Mouse (Mus musculus): ENCODE measurements around the gene Tnfrsf11a. TPM values are rescaled to one million over a fixed set of nuclear protein-coding genes. Genes with fewer than 3 reads are reported as not detected.

The Tnfrsf11a gene
- polyA plus RNA-seq, 1 experiment from 2014 or later: 7.2 TPM

DNA sequence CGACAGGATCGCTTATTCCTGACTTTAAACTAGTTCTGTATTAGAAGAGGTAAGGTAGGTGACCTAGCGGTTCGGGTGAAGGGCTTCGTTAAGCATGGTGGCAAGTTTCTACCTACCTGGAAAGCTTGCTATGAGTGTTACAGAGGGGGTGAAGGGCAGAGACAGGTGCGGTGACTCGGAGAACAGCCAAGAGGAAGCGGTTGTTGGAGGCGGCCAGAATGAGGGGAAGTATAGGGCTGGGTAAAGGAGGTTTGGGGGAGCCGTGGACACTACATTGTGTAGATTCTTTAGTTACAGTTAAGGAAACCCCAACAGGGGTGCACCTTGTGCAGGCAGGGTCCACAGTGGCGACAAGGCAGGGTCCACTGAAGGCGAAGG, 450 bp upstream of the Tnfrsf11a start:
- Histone ChIP-seq H3K4me2 (ENCODE audit: low read length) (peak overlapping the region; percentile 90), H3K4me3 (ENCODE audit: low read depth, low read length) (peak overlapping the region; percentile 70), H3K36me3 (ENCODE audit: control insufficient read depth, insufficient read depth, low read length) (no peaks in the 10 kb centered on the region), H3K9ac (ENCODE audit: low read length) (no peak overlapping the region; the same call in 1 of the 2 replicates), H3K4me1 (replicated peaks; ENCODE audit: control insufficient read depth, insufficient read depth, low read length) (0 out of 2 replicates have a peak, but pooled peaks cover 4% of the 10 kb centered on the region), H3K27ac (ENCODE audit: low read depth) (no peak overlapping the region), H3K9me3 (ENCODE audit: control insufficient read depth, low read length) (no peaks in the 10 kb centered on the region), H3K27me3 (replicated peaks; ENCODE audit: control insufficient read depth, insufficient read depth, low read length) (peaks cover 10% of the 10 kb centered on the region)
- 39% methylated on average over 12 of the region's 12 CpGs for WGBS
- ATAC-seq (replicated peaks; ENCODE audit: low FRiP score, low TSS enrichment, low read depth): peak; percentile 4; the same call in 1 of the 2 replicates
- no peak for DNase-seq (ENCODE audit: low spot score)

GRCm38 (mm10) chr1:105781391-105782146, 1.1 kb downstream of the Tnfrsf11a start:
- H3K9ac ChIP-seq (ENCODE audit: low read length): peak overlapping the region; percentile 16; the same call in 1 of the 2 replicates
- ATAC-seq (replicated peaks; ENCODE audit: low FRiP score, low TSS enrichment, low read depth): no peak
- peaks cover 10% of the 10 kb centered on the region for H3K27me3 ChIP-seq (replicated peaks; ENCODE audit: control insufficient read depth, insufficient read depth, low read length)
- H3K4me3 ChIP-seq (ENCODE audit: low read depth, low read length): peak overlapping the region; percentile 70
- WGBS: 34% methylated on average over 12 of the region's 12 CpGs
- peak overlapping the region; percentile 90 for H3K4me2 ChIP-seq (ENCODE audit: low read length)
- no peaks in the 10 kb centered on the region for H3K36me3 ChIP-seq (ENCODE audit: control insufficient read depth, insufficient read depth, low read length)
- H3K27ac ChIP-seq (ENCODE audit: low read depth): no peak overlapping the region
- H3K4me1 ChIP-seq (replicated peaks; ENCODE audit: control insufficient read depth, insufficient read depth, low read length): peaks cover 14% of the 10 kb centered on the region; the same call in 1 of the 2 replicates
- peak; percentile 56 for DNase-seq (ENCODE audit: low spot score)
- no peaks in the 10 kb centered on the region for H3K9me3 ChIP-seq (ENCODE audit: control insufficient read depth, low read length)

GRCm38 (mm10) chr1:105784257-105785016, 3.9 kb downstream of the Tnfrsf11a start:
- Histone ChIP-seq H3K27ac (ENCODE audit: low read depth) (peak overlapping the region; percentile 78), H3K9me3 (ENCODE audit: control insufficient read depth, low read length) (no peaks in the 10 kb centered on the region), H3K4me1 (replicated peaks; ENCODE audit: control insufficient read depth, insufficient read depth, low read length) (peaks cover 14% of the 10 kb centered on the region; the same call in 1 of the 2 replicates), H3K36me3 (ENCODE audit: control insufficient read depth, insufficient read depth, low read length) (no peaks in the 10 kb centered on the region), H3K4me3 (ENCODE audit: low read depth, low read length) (no peak overlapping the region), H3K27me3 (replicated peaks; ENCODE audit: control insufficient read depth, insufficient read depth, low read length) (peaks cover 8% of the 10 kb centered on the region), H3K4me2 (ENCODE audit: low read length) (peak overlapping the region; percentile 30; the same call in 1 of the 2 replicates), H3K9ac (ENCODE audit: low read length) (no peak overlapping the region)
- DNase-seq (ENCODE audit: low spot score) (peak; percentile 68), ATAC-seq (replicated peaks; ENCODE audit: low FRiP score, low TSS enrichment, low read depth) (peak; percentile 33)
- 41% methylated on average over 5 of the region's 5 CpGs for WGBS

DNA sequence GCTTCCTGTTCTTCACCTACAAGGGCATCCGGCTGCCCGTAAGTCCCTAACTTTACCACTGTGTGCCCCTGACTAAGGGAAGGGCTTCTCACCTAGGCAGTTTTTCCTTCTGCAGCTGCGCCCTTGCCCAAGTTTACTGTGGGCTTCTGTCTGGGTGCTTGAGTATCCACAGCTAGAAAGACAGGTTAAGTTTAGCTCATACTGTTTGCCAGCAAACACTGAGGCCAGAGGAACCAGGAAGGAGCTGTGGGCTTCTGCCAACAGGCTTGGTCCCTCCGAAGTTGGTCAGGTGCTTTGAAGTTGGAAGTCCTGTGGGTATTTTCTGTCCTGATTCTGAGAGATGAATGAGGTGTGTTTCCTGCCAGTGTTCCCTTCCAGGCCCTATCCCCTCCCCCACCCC, 4.6 kb downstream of the Tnfrsf11a start:
- Histone ChIP-seq H3K27me3 (replicated peaks; ENCODE audit: control insufficient read depth, insufficient read depth, low read length) (peaks cover 2% of the 10 kb centered on the region), H3K4me1 (replicated peaks; ENCODE audit: control insufficient read depth, insufficient read depth, low read length) (peaks cover 14% of the 10 kb centered on the region; the same call in 1 of the 2 replicates), H3K4me2 (ENCODE audit: low read length) (peak overlapping the region; percentile 30), H3K9ac (ENCODE audit: low read length) (no peak overlapping the region), H3K9me3 (ENCODE audit: control insufficient read depth, low read length) (no peaks in the 10 kb centered on the region), H3K27ac (ENCODE audit: low read depth) (peak overlapping the region; percentile 78), H3K4me3 (ENCODE audit: low read depth, low read length) (no peak overlapping the region), H3K36me3 (ENCODE audit: control insufficient read depth, insufficient read depth, low read length) (no peaks in the 10 kb centered on the region)
- 62% methylated on average over 4 of the region's 4 CpGs for WGBS
- no peak for DNase-seq (ENCODE audit: low spot score)
- ATAC-seq (replicated peaks; ENCODE audit: low FRiP score, low TSS enrichment, low read depth): no peak

GRCm38 (mm10) chr1:105786731-105787357, 6.3 kb downstream of the Tnfrsf11a start:
- Histone ChIP-seq H3K36me3 (ENCODE audit: control insufficient read depth, insufficient read depth, low read length) (no peaks in the 10 kb centered on the region), H3K27me3 (replicated peaks; ENCODE audit: control insufficient read depth, insufficient read depth, low read length) (no peaks in the 10 kb centered on the region), H3K4me2 (ENCODE audit: low read length) (no peak overlapping the region), H3K4me3 (ENCODE audit: low read depth, low read length) (no peak overlapping the region), H3K27ac (ENCODE audit: low read depth) (peak overlapping the region; percentile 11; the same call in 1 of the 2 replicates), H3K9ac (ENCODE audit: low read length) (no peak overlapping the region), H3K9me3 (ENCODE audit: control insufficient read depth, low read length) (no peaks in the 10 kb centered on the region), H3K4me1 (replicated peaks; ENCODE audit: control insufficient read depth, insufficient read depth, low read length) (peaks cover 14% of the 10 kb centered on the region; the same call in 1 of the 2 replicates)
- DNase-seq (ENCODE audit: low spot score): no peak
- no peak for ATAC-seq (replicated peaks; ENCODE audit: low FRiP score, low TSS enrichment, low read depth)
- WGBS: 58% methylated on average over 6 of the region's 6 CpGs

DNA sequence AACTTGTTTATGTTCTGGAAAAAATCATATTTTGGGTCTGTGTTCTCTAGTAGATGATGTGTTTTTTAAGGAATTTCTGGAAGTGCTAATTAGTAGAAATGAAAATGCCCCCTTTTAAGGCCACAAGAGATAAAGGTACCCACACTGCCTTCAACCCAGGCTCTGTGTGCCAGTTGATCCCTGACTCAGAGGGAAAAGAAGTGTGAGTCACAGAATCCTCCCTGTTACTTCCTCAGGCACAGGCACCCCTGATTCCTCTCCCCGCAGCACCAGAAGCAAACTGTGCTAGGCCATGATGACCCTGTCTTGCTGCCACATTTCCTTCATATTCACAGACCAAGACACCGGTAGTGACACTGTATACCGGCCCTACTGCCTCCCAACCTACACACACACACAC, 9.6 kb downstream of the Tnfrsf11a start:
- H3K4me2 ChIP-seq (ENCODE audit: low read length): no peak overlapping the region
- H3K4me1 ChIP-seq (replicated peaks; ENCODE audit: control insufficient read depth, insufficient read depth, low read length): peaks cover 10% of the 10 kb centered on the region; the same call in 1 of the 2 replicates
- H3K4me3 ChIP-seq (ENCODE audit: low read depth, low read length): no peak overlapping the region
- no peak for ATAC-seq (replicated peaks; ENCODE audit: low FRiP score, low TSS enrichment, low read depth)
- no peak overlapping the region for H3K9ac ChIP-seq (ENCODE audit: low read length)
- H3K27me3 ChIP-seq (replicated peaks; ENCODE audit: control insufficient read depth, insufficient read depth, low read length): no peaks in the 10 kb centered on the region
- H3K9me3 ChIP-seq (ENCODE audit: control insufficient read depth, low read length): no peaks in the 10 kb centered on the region
- 84% methylated on average over 3 of the region's 3 CpGs for WGBS
- no peaks in the 10 kb centered on the region for H3K36me3 ChIP-seq (ENCODE audit: control insufficient read depth, insufficient read depth, low read length)
- DNase-seq (ENCODE audit: low spot score): no peak
- no peak overlapping the region for H3K27ac ChIP-seq (ENCODE audit: low read depth)

DNA sequence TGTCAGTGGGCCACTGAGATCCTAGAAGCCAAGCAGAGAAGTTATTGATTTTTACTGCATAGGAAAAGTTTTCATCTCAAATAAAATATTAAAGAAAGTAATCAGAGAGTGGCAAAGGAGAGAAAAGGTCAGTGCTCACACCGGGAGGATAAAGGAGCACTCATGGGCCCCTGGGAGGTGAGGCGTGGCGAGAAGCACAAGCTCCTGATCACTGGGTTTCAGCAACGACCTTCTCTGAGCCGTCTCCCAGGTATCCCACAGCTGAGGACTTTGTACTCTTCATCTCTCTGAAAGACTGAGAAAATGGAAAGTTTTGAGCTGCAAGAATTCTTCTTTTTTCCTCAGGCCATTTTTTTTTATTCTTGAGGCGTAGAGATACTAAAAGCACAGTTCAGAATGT, 14.2 kb downstream of the Tnfrsf11a start:
- Histone ChIP-seq H3K4me3 (ENCODE audit: low read depth, low read length) (no peak overlapping the region), H3K4me1 (replicated peaks; ENCODE audit: control insufficient read depth, insufficient read depth, low read length) (no peaks in the 10 kb centered on the region), H3K27me3 (replicated peaks; ENCODE audit: control insufficient read depth, insufficient read depth, low read length) (no peaks in the 10 kb centered on the region), H3K9ac (ENCODE audit: low read length) (no peak overlapping the region), H3K4me2 (ENCODE audit: low read length) (no peak overlapping the region), H3K27ac (ENCODE audit: low read depth) (no peak overlapping the region), H3K9me3 (ENCODE audit: control insufficient read depth, low read length) (0 out of 2 replicates have a peak, but pooled peaks cover 4% of the 10 kb centered on the region), H3K36me3 (ENCODE audit: control insufficient read depth, insufficient read depth, low read length) (no peaks in the 10 kb centered on the region)
- DNase-seq (ENCODE audit: low spot score) (no peak), ATAC-seq (replicated peaks; ENCODE audit: low FRiP score, low TSS enrichment, low read depth) (no peak)
- 79% methylated on average over 6 of the region's 6 CpGs for WGBS

DNA sequence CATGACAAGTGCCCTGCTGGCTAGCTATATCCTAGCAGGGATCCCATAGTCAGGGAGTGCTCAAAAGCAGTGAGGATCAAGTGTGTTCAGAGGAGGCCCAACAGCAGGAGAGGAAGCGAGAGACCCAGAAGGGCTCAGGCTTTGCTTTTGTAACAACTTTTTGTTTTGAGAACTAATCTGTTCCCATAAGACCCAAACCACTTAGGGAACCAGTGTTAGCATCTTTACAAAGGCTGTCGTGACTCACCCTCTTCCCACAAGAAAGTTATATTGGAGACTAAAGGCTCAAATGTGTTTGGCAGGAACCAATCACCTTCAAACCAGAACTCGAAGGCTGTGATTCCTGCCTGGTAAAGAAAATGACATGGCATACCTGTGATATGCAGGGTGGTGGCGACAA, 15.2 kb downstream of the Tnfrsf11a start:
- Histone ChIP-seq H3K27me3 (replicated peaks; ENCODE audit: control insufficient read depth, insufficient read depth, low read length) (no peaks in the 10 kb centered on the region), H3K27ac (ENCODE audit: low read depth) (no peak overlapping the region), H3K4me2 (ENCODE audit: low read length) (no peak overlapping the region), H3K4me3 (ENCODE audit: low read depth, low read length) (no peak overlapping the region), H3K9me3 (ENCODE audit: control insufficient read depth, low read length) (0 out of 2 replicates have a peak, but pooled peaks cover 4% of the 10 kb centered on the region), H3K4me1 (replicated peaks; ENCODE audit: control insufficient read depth, insufficient read depth, low read length) (no peaks in the 10 kb centered on the region), H3K9ac (ENCODE audit: low read length) (no peak overlapping the region), H3K36me3 (ENCODE audit: control insufficient read depth, insufficient read depth, low read length) (no peaks in the 10 kb centered on the region)
- no peak for ATAC-seq (replicated peaks; ENCODE audit: low FRiP score, low TSS enrichment, low read depth)
- WGBS: 93% methylated on average over 4 of the region's 4 CpGs
- no peak for DNase-seq (ENCODE audit: low spot score)

All from intestine, embryonic 14.5 days (tissue).